Mouse (Mus musculus) testis, adult 2 months (tissue): ENCODE data around the gene Rpusd1.

ENCODE experiments used
- CTCF ChIP-seq: fragments of 200-500 bp; IDR thresholded peaks from 2 replicates; pipeline ENCODE4 v1.5.1; 2012; ENCODE audit warnings: low read depth, mild to moderate bottlenecking, inconsistent platforms, low read length, moderate library complexity; ENCODE audit not compliant: control insufficient read depth, insufficient read depth, insufficient replicate concordance
- POLR2A ChIP-seq: fragments of 200-500 bp; IDR thresholded peaks from 2 replicates; pipeline ENCODE4 v1.6.1; 2012; ENCODE audit warnings: low read depth, mild to moderate bottlenecking, inconsistent platforms, low read length, moderate library complexity; ENCODE audit not compliant: control insufficient read depth

- no peak for TF ChIP-seq POLR2A
- TF ChIP-seq CTCF, result no peak
Observed at GRCm38 (mm10) chr17:25735745-25736144, 8.3 kb downstream of the Rpusd1 start, which contains the start of gene Mslnl.
